Mouse (Mus musculus): ENCODE data around the gene Armh2. TPM values are rescaled to one million over a fixed set of nuclear protein-coding genes. Genes with fewer than 3 reads are reported as not detected.

The Armh2 gene
- polyA plus RNA-seq, 1 experiment = not detected

DNA sequence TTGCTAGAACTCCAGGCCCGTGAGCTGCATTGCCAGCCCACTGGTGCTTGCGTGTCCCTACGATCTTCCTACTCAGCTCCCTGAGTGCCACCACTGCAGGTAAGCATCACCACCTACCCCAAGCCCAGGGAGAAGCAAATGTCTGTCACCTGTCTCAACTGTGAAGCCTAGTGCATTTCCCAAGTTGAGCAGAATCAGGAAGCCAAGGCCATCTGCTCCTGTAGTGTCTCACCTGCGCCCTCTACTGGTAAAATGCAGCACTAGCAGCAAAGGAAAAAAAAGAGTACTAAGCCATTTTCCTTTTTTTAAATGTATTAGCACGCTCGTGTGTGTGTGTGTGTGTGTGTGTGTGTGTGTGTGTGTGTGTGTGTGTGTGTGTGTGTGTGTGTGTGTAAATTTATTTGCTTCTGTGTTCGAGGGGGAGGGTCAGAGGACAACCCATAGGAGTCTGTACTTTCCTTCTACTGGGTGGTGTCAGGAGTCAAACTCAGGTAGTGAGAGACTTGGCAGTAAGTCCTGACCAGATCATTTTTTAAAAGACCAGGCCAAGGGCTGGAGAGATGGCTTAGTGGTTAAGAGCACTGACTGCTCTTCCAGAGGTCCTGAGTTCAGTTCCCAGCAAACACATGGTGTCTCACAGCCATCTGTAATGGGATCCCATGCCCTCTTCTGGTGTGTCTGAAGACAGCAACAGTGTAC, 35.3 kb downstream of the Armh2 start:
- Histone ChIP-seq H3K27me3 (ENCODE audit: control insufficient read depth, insufficient read depth, low read length) (no peaks in the 10 kb centered on the region), H3K36me3 (ENCODE audit: control insufficient read depth, insufficient read depth, low read length) (no peaks in the 10 kb centered on the region), H3K4me3 (ENCODE audit: control insufficient read depth, insufficient read depth, low read length) (no peak overlapping the region), H3K4me1 (replicated peaks; ENCODE audit: control insufficient read depth, insufficient read depth, low read length) (peaks cover 12% of the 10 kb centered on the region), H3K27ac (ENCODE audit: control insufficient read depth, insufficient read depth, low read length) (no peak overlapping the region)
- TF ChIP-seq POLR2A (IDR thresholded peaks at IDR 0.05; ENCODE audit: control insufficient read depth, extremely low read depth, insufficient read depth, low read length, poor library complexity) (no peak), CTCF (IDR thresholded peaks at IDR 0.05; ENCODE audit: borderline replicate concordance, control insufficient read depth, extremely low read depth, insufficient read depth, low read length, poor library complexity) (no peak)
- WGBS = 41% methylated on average over 7 of the region's 7 CpGs
- peak; percentile 52 for DNase-seq

DNA sequence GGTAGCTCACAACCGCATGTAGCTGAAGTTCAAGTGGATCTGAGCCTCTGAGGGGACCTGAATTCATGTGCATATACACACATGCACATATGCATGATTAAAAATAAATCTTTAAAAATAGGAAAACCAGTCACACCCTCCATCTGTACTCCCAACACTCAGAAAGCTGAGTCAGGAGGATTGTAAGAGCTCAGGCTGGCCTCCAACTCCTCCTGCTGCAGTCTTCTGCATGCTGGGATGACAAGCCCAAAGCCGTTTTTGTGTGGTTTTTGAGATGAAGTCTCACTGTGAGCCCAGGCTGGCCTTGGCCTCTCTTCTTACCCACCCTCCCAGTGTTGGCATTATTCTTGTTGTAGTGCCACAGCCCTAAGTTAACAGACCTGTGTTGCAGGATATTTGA, 37.0 kb downstream of the Armh2 start:
- no peak overlapping the region for H3K27ac ChIP-seq (ENCODE audit: control insufficient read depth, insufficient read depth, low read length)
- no peaks in the 10 kb centered on the region for H3K36me3 ChIP-seq (ENCODE audit: control insufficient read depth, insufficient read depth, low read length)
- no peak for DNase-seq
- H3K4me3 ChIP-seq (ENCODE audit: control insufficient read depth, insufficient read depth, low read length) = no peak overlapping the region
- 66% methylated on average over 2 of the region's 2 CpGs for WGBS
- H3K27me3 ChIP-seq (ENCODE audit: control insufficient read depth, insufficient read depth, low read length) = no peaks in the 10 kb centered on the region
- H3K4me1 ChIP-seq (replicated peaks; ENCODE audit: control insufficient read depth, insufficient read depth, low read length) = peaks cover 12% of the 10 kb centered on the region
- TF ChIP-seq POLR2A (IDR thresholded peaks at IDR 0.05; ENCODE audit: control insufficient read depth, extremely low read depth, insufficient read depth, low read length, poor library complexity) (no peak), CTCF (IDR thresholded peaks at IDR 0.05; ENCODE audit: borderline replicate concordance, control insufficient read depth, extremely low read depth, insufficient read depth, low read length, poor library complexity) (no peak)

DNA sequence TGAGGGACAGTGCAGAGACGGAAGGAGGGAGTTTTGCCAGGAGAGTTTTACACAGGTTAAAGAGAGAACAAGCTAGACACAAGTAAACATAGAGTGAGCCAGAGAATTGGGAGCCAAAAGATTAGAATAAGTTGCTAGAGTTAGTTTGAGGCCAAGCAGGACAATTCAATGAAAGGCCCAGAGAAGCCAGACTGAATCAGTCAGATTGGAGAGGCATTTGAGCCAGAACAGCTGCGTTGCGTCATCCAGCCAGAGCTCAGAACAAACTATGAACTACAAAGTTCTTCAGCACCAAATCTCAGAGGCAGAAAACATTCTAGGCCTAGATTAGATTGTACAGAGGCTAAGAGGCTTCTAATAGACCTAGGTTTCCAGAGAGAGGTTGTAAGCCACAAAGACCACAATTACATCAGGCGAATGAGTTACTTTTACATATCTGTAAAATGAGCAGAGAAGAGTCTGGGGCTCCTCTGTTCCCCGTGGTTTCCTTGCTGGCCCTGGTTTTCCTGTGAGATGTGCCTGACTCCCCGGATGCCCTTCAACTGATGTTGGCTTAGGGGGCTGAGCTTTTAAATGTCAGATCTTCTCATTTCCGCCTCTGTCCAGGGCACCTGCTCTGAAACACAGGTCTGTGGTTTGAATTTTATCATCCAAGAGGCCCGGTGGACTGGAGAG, 37.8 kb downstream of the Armh2 start:
- Histone ChIP-seq H3K27ac (ENCODE audit: control insufficient read depth, insufficient read depth, low read length) (peak overlapping the region; percentile 25; the same call in 1 of the 2 replicates), H3K4me1 (replicated peaks; ENCODE audit: control insufficient read depth, insufficient read depth, low read length) (peaks cover 12% of the 10 kb centered on the region), H3K4me3 (ENCODE audit: control insufficient read depth, insufficient read depth, low read length) (no peak overlapping the region), H3K27me3 (ENCODE audit: control insufficient read depth, insufficient read depth, low read length) (no peaks in the 10 kb centered on the region), H3K36me3 (ENCODE audit: control insufficient read depth, insufficient read depth, low read length) (no peaks in the 10 kb centered on the region)
- no peak for DNase-seq
- 19% methylated on average over 8 of the region's 8 CpGs for WGBS
- no peak for TF ChIP-seq POLR2A (IDR thresholded peaks at IDR 0.05; ENCODE audit: control insufficient read depth, extremely low read depth, insufficient read depth, low read length, poor library complexity)
- no peak for TF ChIP-seq CTCF (IDR thresholded peaks at IDR 0.05; ENCODE audit: borderline replicate concordance, control insufficient read depth, extremely low read depth, insufficient read depth, low read length, poor library complexity)

DNA sequence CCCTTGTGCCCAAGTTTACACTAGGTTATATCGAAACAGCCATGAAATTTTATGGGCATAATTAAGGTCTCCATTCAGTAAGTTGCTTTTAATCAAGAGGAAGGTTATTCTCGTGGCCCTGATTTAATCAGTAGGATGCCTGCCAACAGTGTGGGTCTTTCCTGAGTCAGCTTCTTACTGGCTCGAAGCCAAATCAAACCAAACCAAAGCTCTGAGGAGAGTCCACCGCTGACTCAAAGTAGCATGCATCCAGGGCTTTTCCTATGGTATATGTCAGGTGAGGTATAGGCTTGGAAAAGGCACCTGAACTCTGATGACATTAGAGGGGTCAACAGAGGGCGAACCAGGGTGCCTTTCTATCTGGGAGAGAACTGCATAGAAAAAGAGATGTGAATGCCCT, 40.9 kb downstream of the Armh2 start:
- DNase-seq = no peak
- TF ChIP-seq CTCF (IDR thresholded peaks at IDR 0.05; ENCODE audit: borderline replicate concordance, control insufficient read depth, extremely low read depth, insufficient read depth, low read length, poor library complexity) (no peak), POLR2A (IDR thresholded peaks at IDR 0.05; ENCODE audit: control insufficient read depth, extremely low read depth, insufficient read depth, low read length, poor library complexity) (no peak)
- Histone ChIP-seq H3K27me3 (ENCODE audit: control insufficient read depth, insufficient read depth, low read length) (no peaks in the 10 kb centered on the region), H3K36me3 (ENCODE audit: control insufficient read depth, insufficient read depth, low read length) (no peaks in the 10 kb centered on the region), H3K27ac (ENCODE audit: control insufficient read depth, insufficient read depth, low read length) (no peak overlapping the region), H3K4me3 (ENCODE audit: control insufficient read depth, insufficient read depth, low read length) (no peak overlapping the region), H3K4me1 (replicated peaks; ENCODE audit: control insufficient read depth, insufficient read depth, low read length) (peaks cover 23% of the 10 kb centered on the region)
- WGBS = 46% methylated on average over 5 of the region's 5 CpGs

DNA sequence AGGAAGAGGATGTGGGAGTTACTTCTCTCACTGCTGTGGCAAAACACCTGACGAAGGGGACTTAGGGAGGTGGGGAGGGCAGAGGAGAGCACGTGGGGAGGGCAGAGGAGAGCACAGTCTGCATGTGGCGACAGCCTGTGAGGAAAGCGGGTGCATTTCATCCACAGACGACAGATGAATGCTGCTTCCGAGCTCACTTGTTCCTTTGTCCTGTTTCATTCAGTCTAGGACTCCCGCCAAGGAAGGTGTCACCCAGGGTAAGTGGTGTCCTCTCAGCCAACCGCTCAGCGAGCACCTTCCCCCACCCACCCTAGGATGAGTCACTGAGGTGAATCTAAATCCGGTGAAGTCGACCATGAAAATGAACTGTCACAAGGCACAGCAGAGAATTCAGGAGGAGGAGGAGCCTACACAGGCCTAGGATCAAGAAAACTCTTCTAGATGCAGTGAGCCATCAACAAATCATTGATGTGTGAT, 45.0 kb downstream of the Armh2 start:
- DNase-seq = peak; percentile 67
- TF ChIP-seq CTCF (IDR thresholded peaks at IDR 0.05; ENCODE audit: borderline replicate concordance, control insufficient read depth, extremely low read depth, insufficient read depth, low read length, poor library complexity) = no peak
- TF ChIP-seq POLR2A (IDR thresholded peaks at IDR 0.05; ENCODE audit: control insufficient read depth, extremely low read depth, insufficient read depth, low read length, poor library complexity) = 0 out of 2 replicates have a peak, but pooled peaks have one; percentile 21
- Histone ChIP-seq H3K4me1 (replicated peaks; ENCODE audit: control insufficient read depth, insufficient read depth, low read length) (peaks cover 12% of the 10 kb centered on the region), H3K36me3 (ENCODE audit: control insufficient read depth, insufficient read depth, low read length) (no peaks in the 10 kb centered on the region), H3K4me3 (ENCODE audit: control insufficient read depth, insufficient read depth, low read length) (peak overlapping the region; percentile 24), H3K27ac (ENCODE audit: control insufficient read depth, insufficient read depth, low read length) (peak overlapping the region; percentile 88), H3K27me3 (ENCODE audit: control insufficient read depth, insufficient read depth, low read length) (no peaks in the 10 kb centered on the region)
- 2% methylated on average over 11 of the region's 11 CpGs for WGBS

DNA sequence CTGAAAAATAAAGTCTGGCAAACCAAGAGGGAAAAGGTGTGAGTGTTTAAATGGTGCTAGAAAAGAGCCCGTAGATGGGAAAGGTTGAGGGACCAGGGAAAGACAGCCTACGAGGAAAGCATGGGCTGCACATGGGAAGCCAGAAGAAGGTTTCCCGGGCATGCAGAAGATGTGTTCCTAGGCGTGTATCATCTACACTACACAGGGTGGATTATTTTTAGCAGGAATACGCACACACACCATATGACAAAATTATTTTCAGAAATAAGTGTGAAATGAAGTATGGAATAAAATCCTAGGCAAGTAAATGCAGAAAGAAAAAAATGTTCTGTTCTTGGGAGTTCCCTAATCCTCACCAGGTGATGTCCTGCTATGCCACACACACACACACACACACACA, 46.4 kb downstream of the Armh2 start:
- H3K36me3 ChIP-seq (ENCODE audit: control insufficient read depth, insufficient read depth, low read length) = no peaks in the 10 kb centered on the region
- WGBS = 95% methylated on average over 5 of the region's 5 CpGs
- no peak overlapping the region for H3K27ac ChIP-seq (ENCODE audit: control insufficient read depth, insufficient read depth, low read length)
- TF ChIP-seq CTCF (IDR thresholded peaks at IDR 0.05; ENCODE audit: borderline replicate concordance, control insufficient read depth, extremely low read depth, insufficient read depth, low read length, poor library complexity) (no peak), POLR2A (IDR thresholded peaks at IDR 0.05; ENCODE audit: control insufficient read depth, extremely low read depth, insufficient read depth, low read length, poor library complexity) (no peak)
- peaks cover 12% of the 10 kb centered on the region for H3K4me1 ChIP-seq (replicated peaks; ENCODE audit: control insufficient read depth, insufficient read depth, low read length)
- no peak overlapping the region for H3K4me3 ChIP-seq (ENCODE audit: control insufficient read depth, insufficient read depth, low read length)
- no peak for DNase-seq
- H3K27me3 ChIP-seq (ENCODE audit: control insufficient read depth, insufficient read depth, low read length) = no peaks in the 10 kb centered on the region

Data from thymus, adult 2 months (tissue).